Comparison of ENCODE assay signal across 12 mouse cellular contexts in genomic region chr12:78981131-78981530, GRCm38 (mm10). TPM values are rescaled to one million over a fixed set of nuclear protein-coding genes. Genes with fewer than 3 reads are reported as not detected.
DNase-seq lines count a peak whose midpoint lies in the region; ATAC-seq lines count a peak whose summit lies in the region.
"Had no signal": no experiment of that assay in that cellular context is flagged by ENCODE, and none has a peak within 500 bp of the region (broad histone marks: within the 10 kb centered on the region; RNA-seq: fewer than 3 reads in every experiment).

No protein-coding gene starts in this region.

- no peak overlapping the region for H3K4me2 ChIP-seq in heart, embryonic 15.5 days
- peak overlapping the region; percentile 44 for H3K4me2 ChIP-seq in liver, embryonic 12.5 days
- H3K4me2 ChIP-seq in stomach, embryonic 16.5 days (ENCODE audit: low read depth, low read length) = no peak overlapping the region
- H3K4me2 ChIP-seq: intestine, embryonic 15.5 days had no signal

- H3K36me3 ChIP-seq in heart, embryonic 15.5 days = no peaks in the 10 kb centered on the region
- H3K36me3 ChIP-seq in liver, embryonic 12.5 days = no peaks in the 10 kb centered on the region
- H3K36me3 ChIP-seq in stomach, embryonic 16.5 days (ENCODE audit: control insufficient read depth, insufficient read depth, low read length) = no peaks in the 10 kb centered on the region
- H3K36me3 ChIP-seq: embryonic facial prominence, embryonic 10.5 days; intestine, embryonic 15.5 days had no signal

- peaks cover 17% of the 10 kb centered on the region for H3K4me1 ChIP-seq in heart, embryonic 15.5 days (replicated peaks)
- H3K4me1 ChIP-seq in liver, embryonic 12.5 days = peaks cover 41% of the 10 kb centered on the region
- peaks cover 12% of the 10 kb centered on the region; the same call in 1 of the 2 replicates for H3K4me1 ChIP-seq in stomach, embryonic 16.5 days (ENCODE audit: control insufficient read depth, insufficient read depth, low read length)
- H3K4me1 ChIP-seq: embryonic facial prominence, embryonic 10.5 days; intestine, embryonic 15.5 days had no signal

- no peaks in the 10 kb centered on the region for H3K27me3 ChIP-seq in heart, embryonic 15.5 days
- no peaks in the 10 kb centered on the region for H3K27me3 ChIP-seq in liver, embryonic 12.5 days (replicated peaks)
- H3K27me3 ChIP-seq in stomach, embryonic 16.5 days (ENCODE audit: control insufficient read depth, insufficient read depth, low read length) = no peaks in the 10 kb centered on the region
- H3K27me3 ChIP-seq: intestine, embryonic 15.5 days had no signal

- H3K4me3 ChIP-seq in heart, embryonic 15.5 days = no peak overlapping the region
- H3K4me3 ChIP-seq in liver, embryonic 12.5 days = no peak overlapping the region
- no peak overlapping the region for H3K4me3 ChIP-seq in stomach, embryonic 16.5 days (replicated peaks; ENCODE audit: low read length)
- H3K4me3 ChIP-seq: embryonic facial prominence, embryonic 10.5 days; intestine, embryonic 15.5 days had no signal

- 0 out of 2 replicates have a peak overlapping the region, but pooled peaks have one; percentile 8 for H3K27ac ChIP-seq in heart, embryonic 15.5 days
- peak overlapping the region; percentile 23; the same call in 1 of the 2 replicates for H3K27ac ChIP-seq in liver, embryonic 12.5 days
- 0 out of 2 replicates have a peak overlapping the region, but pooled peaks have one; percentile 11 for H3K27ac ChIP-seq in stomach, embryonic 16.5 days (ENCODE audit: low read length)
- H3K27ac ChIP-seq: embryonic facial prominence, embryonic 10.5 days; intestine, embryonic 15.5 days had no signal

- WGBS in heart, embryonic 15.5 days = 70% methylated on average over 2 of the region's 2 CpGs
- 60% methylated on average over 2 of the region's 2 CpGs for WGBS in liver, embryonic 12.5 days (ENCODE audit: insufficient replicate concordance)
- WGBS in stomach, embryonic 16.5 days = 81% methylated on average over 2 of the region's 2 CpGs

- ATAC-seq in heart, embryonic 15.5 days (replicated peaks; ENCODE audit: insufficient number of reproducible peaks, insufficient read depth, low FRiP score, low read depth) = no peak
- ATAC-seq in liver, embryonic 12.5 days = no peak
- ATAC-seq in stomach, embryonic 16.5 days (ENCODE audit: insufficient read depth, low FRiP score) = no peak
- ATAC-seq in megakaryocyte-erythroid progenitor cell, adult 5-6 weeks (replicated peaks; ENCODE audit: low FRiP score, low TSS enrichment, poor library complexity, severe bottlenecking) = no peak

- H3K9me3 ChIP-seq in heart, embryonic 15.5 days (replicated peaks) = no peaks in the 10 kb centered on the region
- no peaks in the 10 kb centered on the region for H3K9me3 ChIP-seq in liver, embryonic 12.5 days (replicated peaks)
- no peaks in the 10 kb centered on the region; the same call in 1 of the 2 replicates for H3K9me3 ChIP-seq in stomach, embryonic 16.5 days (replicated peaks; ENCODE audit: control insufficient read depth, low read length)
- H3K9me3 ChIP-seq: embryonic facial prominence, embryonic 10.5 days; intestine, embryonic 15.5 days had no signal

- DNase-seq in heart, adult 11 months = no peak
- DNase-seq in thymus, adult 18-20 months = peak; percentile 11 to 29
- no peak for DNase-seq in thymus, postnatal 0 days (ENCODE audit: low spot score)
- no peak for DNase-seq in neural tube, embryonic 10.5 days (ENCODE audit: extremely low spot score, low spot score)
- DNase-seq: adrenal gland, postnatal 25 days had no signal

- no peak overlapping the region for H3K9ac ChIP-seq in heart, embryonic 15.5 days
- H3K9ac ChIP-seq in liver, embryonic 12.5 days = no peak overlapping the region
- no peak overlapping the region for H3K9ac ChIP-seq in stomach, embryonic 16.5 days (ENCODE audit: low read length)
- H3K9ac ChIP-seq: intestine, embryonic 15.5 days had no signal

RNA-seq across cellular contexts. Expression of gene Tmem229b, which starts 26.3 kb away (rescaled TPM):
- polyA plus RNA-seq in heart, embryonic 15.5 days (2015; fragmentation: Nextera tagmentation; extraction: Ambion mirVana) = 1.9 and 6.0 TPM in 2 replicates
- 27.5 and 27.7 TPM in 2 replicates for polyA plus RNA-seq in thymus, postnatal 0 days (2015; fragmentation: Nextera tagmentation; extraction: Ambion mirVana)
- polyA plus RNA-seq in liver, embryonic 12.5 days (2016; fragmentation: Nextera tagmentation; extraction: Ambion mirVana) = 3.7 and 3.8 TPM in 2 replicates
- 7.1 and 7.6 TPM in 2 replicates for polyA plus RNA-seq in stomach, embryonic 16.5 days (2015; fragmentation: Nextera tagmentation; extraction: Ambion mirVana)
- 12.2 and 22.1 TPM in 2 replicates for total RNA-seq in megakaryocyte-erythroid progenitor cell, adult 5-6 weeks (2014; fragmentation: Nextera tagmentation)
- total RNA-seq in megakaryocyte-erythroid progenitor cell, adult 5-6 weeks (2017) = 8.5 and 10.6 TPM in 2 replicates

RNA-seq across cellular contexts. Expression of gene Plekhh1, which starts 47.8 kb away (rescaled TPM):
- 1.9 and 2.2 TPM in 2 replicates for polyA plus RNA-seq in heart, embryonic 15.5 days (2015; fragmentation: Nextera tagmentation; extraction: Ambion mirVana)
- polyA plus RNA-seq in thymus, postnatal 0 days (2015; fragmentation: Nextera tagmentation; extraction: Ambion mirVana) = 0.33 and 0.46 TPM in 2 replicates
- 0.42 and 0.48 TPM in 2 replicates for polyA plus RNA-seq in liver, embryonic 12.5 days (2016; fragmentation: Nextera tagmentation; extraction: Ambion mirVana)
- 5.8 and 5.9 TPM in 2 replicates for polyA plus RNA-seq in stomach, embryonic 16.5 days (2015; fragmentation: Nextera tagmentation; extraction: Ambion mirVana)
- not detected in 2 replicates for total RNA-seq in megakaryocyte-erythroid progenitor cell, adult 5-6 weeks (2014; fragmentation: Nextera tagmentation)
- total RNA-seq in megakaryocyte-erythroid progenitor cell, adult 5-6 weeks (2017) = not detected in 2 replicates
- total RNA-seq: monocyte, adult 5-6 weeks had no signal

Comparison
In these comparisons a context has a peak if more than half of its experiments do, and no peak if none do; other contexts are left out.
1. DNase-seq: peak in thymus, adult 18-20 months (2 of 2); none in heart, adult 11 months (single experiment), thymus, postnatal 0 days (single experiment) and neural tube, embryonic 10.5 days (single experiment).
2. Peak in every context shown above with its lines, with median percentiles within 50 percentile points of each other: H3K27ac ChIP-seq.